Mouse (Mus musculus): ENCODE data around the gene Egfem1.

- TF ChIP-seq CTCF (IDR thresholded peaks at IDR 0.05; ENCODE audit: control insufficient read depth, insufficient read depth, insufficient read length) (no peak), USF1 (IDR thresholded peaks at IDR 0.05; ENCODE audit: low read depth) (no peak), CEBPB (IDR thresholded peaks at IDR 0.05; ENCODE audit: low read depth) (no peak)
Measured at GRCm38 (mm10) chr3:29666796-29667195, 585.0 kb downstream of the Egfem1 start.
